Mouse (Mus musculus): ENCODE data around the gene Ier3. TPM values are rescaled to one million over a fixed set of nuclear protein-coding genes. Genes with fewer than 3 reads are reported as not detected.
"Not testable (repeated sequence)": the region's sequence is repeated elsewhere in the genome, so short reads cannot be mapped to it uniquely, and the experiment has no call there.

The Ier3 gene
- total RNA-seq, 2 experiments from 2014 or later = 14.7 to 17.5 TPM

DNA sequence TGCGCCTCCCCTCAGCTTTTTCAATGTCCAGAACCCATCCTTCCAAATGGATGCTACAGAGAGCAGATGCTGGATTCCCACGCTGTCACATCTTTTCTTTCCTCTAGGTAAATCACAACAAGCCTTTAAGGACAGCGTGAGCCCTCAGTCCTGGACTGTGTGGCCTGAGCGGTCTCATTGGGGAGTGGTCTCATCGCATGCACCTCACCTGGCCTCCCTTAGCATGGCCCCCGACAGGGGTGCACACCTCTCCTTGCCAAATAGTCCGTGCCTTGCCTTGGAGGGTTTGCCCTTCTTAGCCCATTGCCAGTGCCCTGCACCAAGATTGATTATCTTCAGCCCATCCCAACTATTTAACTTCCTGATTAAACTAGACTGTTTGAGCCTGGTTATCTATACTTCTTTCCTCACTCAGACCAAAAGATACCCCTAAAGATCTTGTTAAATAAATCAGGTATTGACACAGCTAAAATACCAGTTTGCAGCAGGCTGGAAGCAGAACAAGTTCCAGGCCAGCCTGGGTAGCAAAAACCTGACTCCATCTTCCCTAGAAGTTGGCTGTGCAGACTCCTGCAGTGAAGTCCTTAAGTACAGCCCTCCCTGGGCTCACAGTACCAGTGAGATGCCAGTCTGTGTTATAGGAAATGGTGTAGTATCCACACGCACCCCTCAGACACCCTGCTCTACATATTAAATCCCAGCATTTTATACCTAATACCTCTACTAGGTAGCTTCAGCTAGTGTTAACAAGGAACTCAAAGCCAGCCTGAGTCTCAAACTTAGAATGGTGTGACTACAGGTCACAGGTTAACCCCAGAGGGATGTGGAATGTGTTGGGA is 11.1 kb downstream of the Ier3 start:
- no peak overlapping the region for H3K27ac ChIP-seq
- intact Hi-C loops (cut with DNase I) = no loop called here
- TF ChIP-seq CTCF (IDR thresholded peaks at IDR 0.05) = no peak
- no peak for DNase-seq (ENCODE audit: extremely low spot score in 1 of 2, low spot score in 2 of 2)
- no peak overlapping the region for H3K4me3 ChIP-seq

DNA sequence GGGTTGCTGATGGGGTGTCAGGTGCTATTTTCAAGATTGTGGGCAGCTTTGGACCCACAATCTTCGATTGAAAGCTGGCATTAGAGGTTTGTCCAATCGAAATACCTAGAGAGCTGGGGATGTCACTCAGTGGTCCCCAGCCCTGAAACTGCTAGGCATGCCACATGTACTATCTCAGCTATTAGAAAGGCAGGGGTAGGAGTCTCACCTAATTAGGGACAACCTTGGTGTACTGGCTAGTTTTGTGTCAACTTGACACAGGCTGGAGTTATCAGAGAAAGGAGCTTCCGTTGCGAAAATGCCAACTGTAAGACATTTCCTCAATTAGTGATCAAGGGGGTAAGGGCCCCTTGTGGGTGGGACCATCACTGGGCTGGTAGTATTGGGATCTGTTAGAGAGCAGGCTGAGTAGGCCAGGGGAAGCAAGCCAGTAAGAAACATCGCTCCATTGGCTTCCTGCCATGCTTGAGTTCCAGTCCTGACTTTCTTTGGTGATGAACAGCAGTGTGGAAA is 11.8 kb downstream of the Ier3 start:
- no peak for DNase-seq (ENCODE audit: extremely low spot score in 1 of 2, low spot score in 2 of 2)
- H3K27ac ChIP-seq = no peak overlapping the region
- no peak overlapping the region for H3K4me3 ChIP-seq
- TF ChIP-seq CTCF (IDR thresholded peaks at IDR 0.05) = no peak
- intact Hi-C loops (cut with DNase I) = no loop called here

DNA sequence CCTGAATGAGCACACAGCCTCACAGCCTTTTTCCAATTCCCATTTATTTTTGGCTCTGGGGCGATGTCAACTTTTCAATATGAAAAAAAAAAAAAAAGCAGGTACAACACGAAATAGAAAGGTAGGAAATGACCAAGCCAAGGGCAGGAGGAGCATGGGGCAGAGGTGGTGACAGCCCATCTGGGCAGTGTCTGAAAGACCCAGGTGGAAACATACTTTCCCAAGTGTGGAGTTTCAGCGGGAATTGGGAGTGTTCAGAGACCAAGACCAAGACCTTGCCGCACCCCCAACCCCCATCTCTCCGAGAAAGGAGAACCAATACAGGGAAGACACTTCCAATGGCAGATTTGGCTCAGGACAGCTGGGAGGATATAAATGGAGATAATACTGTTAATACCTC is 12.4 kb downstream of the Ier3 start:
- TF ChIP-seq CTCF (IDR thresholded peaks at IDR 0.05) = no peak
- intact Hi-C loops (cut with DNase I) = no loop called here
- no peak for DNase-seq (ENCODE audit: extremely low spot score in 1 of 2, low spot score in 2 of 2)
- no peak overlapping the region for H3K27ac ChIP-seq
- no peak overlapping the region for H3K4me3 ChIP-seq

DNA sequence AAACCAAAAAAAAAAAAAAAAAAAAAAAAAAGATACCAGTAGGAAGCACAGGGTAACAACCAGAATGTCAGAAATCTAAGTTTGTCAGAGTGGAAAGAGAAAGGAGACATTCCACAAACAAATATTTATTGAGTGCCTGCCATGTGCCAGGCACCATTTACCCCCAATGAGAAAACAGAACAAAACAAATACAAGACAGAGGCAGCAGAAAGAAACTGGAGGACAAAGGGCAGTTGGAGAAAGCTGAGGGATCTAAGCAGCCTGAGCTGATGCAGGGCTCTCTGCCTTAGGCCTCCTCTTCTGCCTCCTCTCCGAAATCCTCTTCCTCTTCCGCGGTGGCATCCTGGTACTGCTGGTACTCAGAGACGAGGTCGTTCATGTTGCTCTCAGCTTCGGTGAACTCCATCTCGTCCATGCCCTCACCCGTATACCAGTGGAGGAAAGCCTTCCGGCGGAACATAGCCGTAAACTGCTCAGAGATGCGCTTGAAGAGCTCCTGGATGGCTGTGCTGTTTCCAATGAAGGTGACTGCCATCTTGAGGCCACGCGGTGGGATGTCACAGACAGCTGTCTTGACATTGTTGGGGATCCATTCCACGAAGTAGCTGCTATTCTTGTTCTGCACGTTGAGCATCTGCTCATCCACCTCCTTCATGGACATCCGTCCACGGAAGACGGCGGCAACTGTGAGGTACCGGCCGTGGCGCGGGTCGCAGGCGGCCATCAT is 13.4 kb downstream of the Ier3 start:
- TF ChIP-seq CTCF (IDR thresholded peaks at IDR 0.05) = peak; percentile 15

DNA sequence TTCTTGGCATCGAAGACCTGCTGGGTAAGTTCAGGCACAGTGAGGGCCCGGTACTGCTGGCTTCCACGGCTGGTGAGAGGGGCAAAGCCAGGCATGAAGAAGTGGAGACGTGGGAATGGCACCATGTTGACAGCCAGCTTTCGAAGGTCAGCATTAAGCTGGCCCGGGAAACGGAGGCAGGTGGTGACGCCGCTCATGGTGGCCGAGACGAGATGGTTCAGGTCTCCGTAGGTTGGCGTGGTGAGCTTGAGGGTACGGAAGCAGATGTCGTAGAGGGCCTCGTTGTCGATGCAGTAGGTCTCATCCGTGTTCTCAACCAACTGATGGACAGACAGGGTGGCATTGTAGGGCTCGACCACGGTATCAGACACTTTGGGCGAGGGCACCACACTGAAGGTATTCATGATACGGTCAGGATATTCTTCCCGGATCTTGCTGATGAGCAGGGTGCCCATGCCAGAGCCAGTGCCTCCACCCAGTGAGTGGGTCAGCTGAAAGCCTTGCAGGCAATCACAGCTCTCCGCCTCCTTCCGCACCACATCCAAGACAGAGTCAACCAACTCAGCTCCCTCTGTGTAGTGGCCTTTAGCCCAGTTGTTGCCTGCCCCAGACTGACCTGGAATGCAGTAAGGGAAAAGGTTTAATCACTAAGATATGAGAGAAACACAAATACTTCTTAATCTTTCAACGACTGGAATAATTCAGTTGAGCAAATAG is 14.1 kb downstream of the Ier3 start:
- DNase-seq (ENCODE audit: extremely low spot score in 1 of 2, low spot score in 2 of 2) = peak in 1 of 2 experiments; percentile 36
- intact Hi-C loops (cut with DNase I) = loop anchor here (2.0 to 5.0 kb wide), 2 partner anchors 39 to 82 kb away; partner anchors contain the start of genes Mrps18b and Ppp1r10
- H3K27ac ChIP-seq = peak overlapping the region; percentile 2; the same call in 1 of the 2 replicates
- H3K4me3 ChIP-seq = no peak overlapping the region; the same call in 1 of the 2 replicates
- no peak for TF ChIP-seq CTCF (IDR thresholded peaks at IDR 0.05)

More for the DNA sequence above, 13.4 kb downstream of the Ier3 start:
- peak in 1 of 2 experiments; percentile 45 for DNase-seq (ENCODE audit: extremely low spot score in 1 of 2, low spot score in 2 of 2)
- intact Hi-C loops (cut with DNase I) = loop anchor here (5.0 kb wide), 1 partner anchor 82 kb away; the partner anchor contains the start of genes Mrps18b and Ppp1r10
- peak overlapping the region; percentile 2; the same call in 1 of the 2 replicates for H3K27ac ChIP-seq
- peak overlapping the region; percentile 16; the same call in 1 of the 2 replicates for H3K4me3 ChIP-seq

DNA sequence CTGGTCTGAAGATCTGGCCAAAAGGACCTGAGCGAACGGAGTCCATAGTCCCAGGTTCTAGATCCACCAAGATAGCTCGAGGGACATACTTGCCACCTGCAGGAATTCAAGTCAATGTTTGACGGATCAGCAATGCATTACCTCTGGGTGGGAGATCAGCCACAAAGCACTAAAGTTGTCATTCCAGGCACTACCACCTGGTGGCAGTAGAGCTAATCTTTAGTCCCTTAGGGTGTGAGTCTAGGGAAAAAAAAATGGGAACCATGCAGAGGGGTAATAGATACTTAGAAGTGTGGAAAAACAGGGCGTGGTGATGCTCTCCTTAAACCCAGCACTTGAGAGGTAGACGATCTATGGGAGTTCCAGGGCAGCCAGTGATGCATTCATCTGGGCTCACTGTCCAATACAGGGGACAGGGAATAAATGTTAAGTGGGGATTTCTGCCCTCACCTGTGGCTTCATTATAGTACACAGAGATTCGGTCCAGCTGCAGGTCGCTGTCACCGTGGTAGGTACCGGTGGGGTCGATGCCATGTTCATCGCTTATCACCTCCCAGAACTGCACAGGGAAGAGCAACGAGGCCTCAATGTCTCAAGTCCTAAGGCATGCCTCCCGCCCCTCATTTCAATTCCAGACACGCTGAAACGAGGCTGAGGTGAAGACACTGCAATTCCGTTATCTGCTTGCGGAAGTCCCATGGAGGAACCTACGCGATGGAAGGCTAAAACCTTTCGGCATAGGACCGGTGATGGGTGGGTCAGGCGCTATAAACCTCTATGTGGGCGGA is 14.9 kb downstream of the Ier3 start:
- Histone ChIP-seq H3K27ac (peak overlapping the region; percentile 89), H3K4me3 (peak overlapping the region; percentile 64)
- peak; percentile 86 to 90 for DNase-seq (ENCODE audit: extremely low spot score in 1 of 2, low spot score in 2 of 2)
- intact Hi-C loops (cut with DNase I) = loop anchor here (2.0 to 5.0 kb wide), 2 partner anchors 38 to 81 kb away; partner anchors contain the start of genes Mrps18b and Ppp1r10
- peak; percentile 89 for TF ChIP-seq CTCF (IDR thresholded peaks at IDR 0.05)

DNA sequence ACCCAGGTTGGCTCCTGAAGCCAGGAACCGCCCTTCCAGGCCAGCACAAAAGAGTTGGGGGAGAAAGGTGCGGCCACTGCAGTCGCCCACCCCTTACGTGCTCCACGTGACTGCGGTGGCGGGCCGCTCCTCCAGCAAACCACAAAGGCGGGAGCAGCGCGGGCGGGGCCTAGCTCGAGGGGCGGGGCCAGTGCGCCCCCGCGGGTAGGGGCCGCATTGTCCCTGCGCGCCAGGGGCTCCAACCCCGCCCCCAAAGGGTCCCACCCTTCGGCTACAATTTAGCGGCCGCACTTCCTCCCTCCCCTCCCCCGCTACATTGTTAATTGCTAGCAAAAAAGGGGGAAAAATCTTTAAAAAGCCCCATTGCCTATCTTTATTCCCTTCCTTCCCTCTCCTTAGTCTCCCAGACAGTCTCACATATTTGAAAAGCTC is 15.5 kb downstream of the Ier3 start:
- H3K4me3 ChIP-seq = peak overlapping the region; percentile 64
- intact Hi-C loops (cut with DNase I) = loop anchor here (2.0 to 5.0 kb wide), 2 partner anchors 38 to 80 kb away; partner anchors contain the start of genes Mrps18b and Ppp1r10
- peak; percentile 84 to 89 for DNase-seq (ENCODE audit: extremely low spot score in 1 of 2, low spot score in 2 of 2)
- peak overlapping the region; percentile 89 for H3K27ac ChIP-seq
- TF ChIP-seq CTCF (IDR thresholded peaks at IDR 0.05) = no peak

DNA sequence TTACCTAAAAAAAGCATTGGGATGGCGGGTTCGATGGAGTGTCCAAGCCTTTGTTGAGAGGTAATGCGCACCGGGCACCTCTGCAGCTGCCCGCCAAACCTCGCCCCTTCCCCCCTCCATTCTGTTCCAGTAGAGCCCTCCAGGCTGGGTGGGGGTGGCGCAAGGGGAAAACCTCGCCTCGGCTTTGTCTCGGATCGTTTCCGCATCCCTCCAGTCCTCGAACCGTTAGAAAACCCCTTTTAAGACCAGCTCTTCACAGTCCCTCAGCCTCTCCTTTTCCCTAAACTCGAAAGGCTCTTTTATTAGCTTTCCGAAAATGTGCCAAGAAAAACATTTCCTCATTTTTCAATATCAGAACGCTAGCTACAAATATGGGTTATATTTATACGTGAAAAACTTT is 16.0 kb downstream of the Ier3 start:
- intact Hi-C loops (cut with DNase I) = loop anchor here (2.0 to 5.0 kb wide), 2 partner anchors 37 to 80 kb away; partner anchors contain the start of genes Mrps18b and Ppp1r10
- no peak for TF ChIP-seq CTCF (IDR thresholded peaks at IDR 0.05)
- Histone ChIP-seq H3K4me3 (peak overlapping the region; percentile 64), H3K27ac (peak overlapping the region; percentile 89)
- DNase-seq (ENCODE audit: extremely low spot score in 1 of 2, low spot score in 2 of 2) = peak in 1 of 2 experiments; percentile 58

DNA sequence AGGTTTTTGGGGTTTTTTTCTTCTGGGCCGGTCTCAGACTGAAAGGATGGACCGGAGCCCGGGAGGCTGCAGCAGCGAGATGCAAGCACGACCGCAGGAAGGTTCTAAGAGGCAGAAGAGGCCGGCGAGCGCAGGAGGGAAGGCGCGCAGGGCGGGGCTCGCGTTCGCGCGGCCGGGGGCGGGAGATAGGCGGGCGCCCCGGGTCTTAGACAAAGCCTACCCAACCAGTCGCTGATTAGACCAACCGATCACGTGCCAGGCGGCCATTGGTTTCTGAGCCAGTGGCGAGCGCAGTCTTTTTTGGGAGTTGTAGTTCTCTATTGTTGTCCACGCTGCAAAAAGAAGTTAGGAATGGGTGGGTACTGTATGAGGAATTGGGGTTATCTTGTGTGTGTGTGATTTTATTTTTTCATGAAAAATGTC is 16.6 kb downstream of the Ier3 start, which contains the start of gene Tubb5:
TSS of gene Tubb5 (minus strand) at position 185 of the 423 bp plus-strand sequence.
- intact Hi-C loops (cut with DNase I) = loop anchor here (5.0 kb wide), 1 partner anchor 79 kb away; the partner anchor contains the start of genes Mrps18b and Ppp1r10
- Histone ChIP-seq H3K4me3 (peak within 1 kb of the TSS; percentile 64), H3K27ac (peak within 1 kb of the TSS; percentile 89)
- DNase-seq (ENCODE audit: extremely low spot score in 1 of 2, low spot score in 2 of 2) = peak; percentile 97 to 98
- no peak for TF ChIP-seq CTCF (IDR thresholded peaks at IDR 0.05)

DNA sequence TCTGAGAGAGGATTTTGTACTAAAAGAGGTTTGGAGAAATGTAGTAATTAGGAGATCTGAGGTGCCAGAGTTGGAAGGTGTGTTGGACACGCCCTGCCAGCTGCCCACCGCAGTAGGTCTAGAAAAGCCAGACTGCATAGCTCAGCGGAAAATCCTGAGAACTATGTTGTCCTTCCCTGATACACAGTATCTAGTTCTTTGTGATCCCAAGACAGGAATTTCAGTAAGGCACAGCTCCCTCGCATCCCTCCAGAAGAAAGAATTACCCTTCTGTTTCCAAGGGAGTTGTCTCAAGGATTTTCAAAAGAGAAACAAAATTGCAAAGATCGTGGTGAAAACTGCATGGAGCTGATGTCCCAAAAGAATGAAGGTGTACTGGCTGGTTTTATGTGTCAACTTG is 17.1 kb downstream of the Ier3 start:
- intact Hi-C loops (cut with DNase I) = loop anchor here (5.0 kb wide), 1 partner anchor 79 kb away; the partner anchor contains the start of genes Mrps18b and Ppp1r10
- TF ChIP-seq CTCF (IDR thresholded peaks at IDR 0.05) = no peak
- H3K27ac ChIP-seq = peak overlapping the region; percentile 70

DNA sequence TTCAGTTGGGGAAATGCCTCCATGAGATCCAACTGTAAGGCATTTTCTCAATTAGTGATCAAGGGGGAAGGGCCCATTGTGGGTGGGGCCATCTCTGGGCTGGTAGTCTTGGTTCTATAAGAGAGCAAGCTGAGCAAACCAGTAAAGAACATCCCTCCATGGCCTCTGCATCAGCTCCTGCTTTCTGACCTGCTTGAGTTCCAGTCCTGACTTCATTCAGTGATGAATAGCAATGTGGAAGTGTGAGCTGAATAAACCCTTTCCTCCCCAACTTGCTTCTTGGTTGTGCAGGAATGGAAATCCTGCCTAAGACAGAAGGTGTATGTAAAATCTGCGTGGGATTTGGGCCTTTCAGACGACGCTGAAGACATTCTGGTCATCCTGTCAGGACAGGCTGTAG is 17.5 kb downstream of the Ier3 start:
- not testable (repeated sequence) for H3K27ac ChIP-seq; H3K4me3 ChIP-seq; DNase-seq (ENCODE audit: extremely low spot score in 1 of 2, low spot score in 2 of 2)
- intact Hi-C loops (cut with DNase I) = loop anchor here (5.0 kb wide), 1 partner anchor 78 kb away; the partner anchor contains the start of genes Mrps18b and Ppp1r10

More for the DNA sequence above, 17.1 kb downstream of the Ier3 start:
- H3K4me3 ChIP-seq = no peak overlapping the region
- no peak for DNase-seq (ENCODE audit: extremely low spot score in 1 of 2, low spot score in 2 of 2)

Data from left cerebral cortex, adult 2 months (tissue).